Mouse (Mus musculus): Measurements from ENCODE around the gene Cx3cr1.

DNA sequence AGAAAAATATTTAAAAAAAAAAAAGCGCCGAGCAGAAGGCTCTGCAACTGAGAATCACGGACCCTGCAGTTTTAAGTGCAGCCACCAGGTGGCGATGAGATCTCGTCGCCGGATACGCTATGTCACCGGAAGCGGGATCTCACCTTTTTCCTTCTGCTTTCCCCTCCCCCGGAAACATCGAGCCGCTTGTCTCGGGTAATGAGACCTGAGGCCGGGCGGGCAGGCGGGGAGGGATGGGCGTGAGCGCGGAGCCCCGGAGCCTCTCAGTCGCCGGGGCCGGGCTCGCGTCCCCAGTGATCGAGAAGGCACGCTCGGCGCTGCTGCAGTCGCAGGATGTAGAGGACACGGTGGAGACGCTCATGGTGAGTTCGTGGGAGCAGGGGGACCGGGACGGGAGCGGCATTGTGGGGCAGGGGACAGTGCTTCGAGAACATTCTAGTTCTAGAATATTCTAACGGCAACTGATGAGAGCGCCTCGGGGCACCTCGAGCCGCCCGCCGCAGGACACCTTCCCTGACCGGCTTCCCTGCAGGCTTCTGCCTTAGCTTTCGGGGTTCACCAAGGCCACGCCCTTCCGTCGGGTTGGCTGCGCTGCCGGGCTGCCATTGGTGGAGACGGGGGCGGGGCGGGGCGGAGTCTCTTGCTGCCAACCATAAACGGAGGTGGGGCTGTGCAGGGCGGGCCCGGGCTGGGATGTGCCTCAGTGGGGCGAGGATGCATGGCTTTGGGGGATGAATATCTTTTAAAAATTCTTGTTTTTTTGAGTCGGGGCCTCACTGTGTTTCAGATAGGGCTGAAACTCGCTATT, 40.7 kb upstream of the Cx3cr1 start, which contains the start of gene Slc25a38:
- peak; percentile 60 for TF ChIP-seq CTCF (IDR thresholded peaks at IDR 0.05; ENCODE audit: low read depth, low read length)
- no peak for TF ChIP-seq POLR2A (IDR thresholded peaks at IDR 0.05; ENCODE audit: borderline replicate concordance, low read depth, low read length)

Data from bone marrow macrophage, adult 2 months (primary cell).